Mouse (Mus musculus) kidney, embryonic 14.5 days (tissue): ENCODE measurements around the gene Med15. TPM values are rescaled to one million over a fixed set of nuclear protein-coding genes. Genes with fewer than 3 reads are reported as not detected.
"Not testable (repeated sequence)": the region's sequence is repeated elsewhere in the genome, so short reads cannot be mapped to it uniquely, and the experiment has no call there.

Experiments
- ATAC-seq: fragments of 200-750 bp; cut with Nextera tagmentation; 2 replicates; pipeline ENCODE4 v1.8.0; 2017; ENCODE audit warnings: moderate number of reproducible peaks, mild to moderate bottlenecking, moderate TSS enrichment, moderate library complexity; ENCODE audit not compliant: low FRiP score, low TSS enrichment
- H3K27ac ChIP-seq: fragments of 300-500 bp; sonication (generic); 2 replicates; pipeline ENCODE4 v1.5.1; 2014; ENCODE audit warnings: low read depth, mild to moderate bottlenecking, low read length, moderate library complexity, mixed read lengths
- H3K27me3 ChIP-seq: fragments of 300-500 bp; sonication (generic); 2 replicates; pipeline ENCODE4 v1.6.1; 2014; ENCODE audit warnings: mild to moderate bottlenecking, low read length; ENCODE audit not compliant: control insufficient read depth, insufficient read depth
- H3K36me3 ChIP-seq: fragments of 300-500 bp; sonication (generic); 2 replicates; pipeline ENCODE4 v1.6.1; 2014; ENCODE audit warnings: low read length, mixed read lengths; ENCODE audit not compliant: control insufficient read depth, insufficient read depth
- H3K4me1 ChIP-seq: fragments of 300-500 bp; sonication (generic); 2 replicates; pipeline ENCODE4 v1.6.1; 2014; ENCODE audit warnings: low read length, mixed read lengths; ENCODE audit not compliant: control insufficient read depth, insufficient read depth
- H3K4me2 ChIP-seq: fragments of 300-500 bp; sonication (generic); replicated peaks from 2 replicates; pipeline ENCODE4 v1.6.1; 2014; ENCODE audit warnings: low read depth, mild to moderate bottlenecking, low read length
- H3K4me3 ChIP-seq: fragments of 300-500 bp; sonication (generic); 2 replicates; pipeline ENCODE4 v1.5.1; 2014; ENCODE audit warnings: mild to moderate bottlenecking, low read length
- H3K9ac ChIP-seq: fragments of 300-500 bp; sonication (generic); 2 replicates; pipeline ENCODE4 v1.6.1; 2014; ENCODE audit warnings: low read depth, mild to moderate bottlenecking, low read length, moderate library complexity
- H3K9me3 ChIP-seq: fragments of 300-500 bp; sonication (generic); 2 replicates; pipeline ENCODE4 v1.6.1; 2016; ENCODE audit warnings: low read length; ENCODE audit not compliant: control insufficient read depth
- WGBS: fragments of 180-500 bp; shearing (Covaris S2); extraction: QIAGEN DNeasy Blood & Tissue Kit; methylation state at CpG from one replicate; pipeline ENCODE4 v1.1.7; 2014; 5-methylcytosine and 5-hydroxymethylcytosine counted together
- polyA plus RNA-seq: library from polyadenylated mRNA; unstranded; fragments of >200 nt; fragmentation: Nextera tagmentation; extraction: Ambion mirVana; gene quantifications from 2 replicates; pipeline ENCODE4 v1.2.1, GENCODE M21; 2014

Gene Med15
- polyA plus RNA-seq, 1 experiment from 2014 or later = 39.7 TPM

DNA sequence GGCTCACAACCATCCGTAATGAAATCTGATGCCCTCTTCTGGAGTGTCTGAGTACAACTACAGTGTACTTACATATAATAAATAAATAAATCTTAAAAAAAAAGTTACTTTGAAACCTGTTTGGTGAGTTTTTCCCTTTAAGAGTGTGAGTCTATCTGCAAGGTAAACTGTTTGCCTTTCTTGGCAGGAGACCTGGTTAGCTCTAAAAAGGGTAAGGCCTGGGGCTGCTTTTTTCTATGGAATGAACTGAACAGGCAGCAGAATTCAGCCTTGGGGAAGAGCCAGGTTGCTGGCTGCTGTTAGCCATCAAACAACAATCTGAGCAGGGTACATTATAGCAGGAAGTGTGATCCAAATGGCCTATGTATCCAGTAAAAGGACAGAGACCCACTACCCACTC lies 10.1 kb upstream of the Med15 start:
- no peak for ATAC-seq
- no peaks in the 10 kb centered on the region for H3K4me1 ChIP-seq
- 73% methylated on average over 1 of the region's 1 CpGs for WGBS
- no peak overlapping the region for H3K27ac ChIP-seq
- H3K4me3 ChIP-seq = no peak overlapping the region
- no peaks in the 10 kb centered on the region for H3K9me3 ChIP-seq
- no peak overlapping the region for H3K9ac ChIP-seq
- H3K27me3 ChIP-seq = no peaks in the 10 kb centered on the region
- no peaks in the 10 kb centered on the region for H3K36me3 ChIP-seq
- H3K4me2 ChIP-seq = no peak overlapping the region

GRCm38 (mm10) chr16:17740080-17740479 lies 7.4 kb upstream of the Med15 start:
- Histone ChIP-seq H3K9me3 (no peaks in the 10 kb centered on the region), H3K27me3 (no peaks in the 10 kb centered on the region), H3K4me3 (no peak overlapping the region), H3K4me2 (no peak overlapping the region), H3K4me1 (no peaks in the 10 kb centered on the region), H3K9ac (no peak overlapping the region), H3K27ac (no peak overlapping the region), H3K36me3 (no peaks in the 10 kb centered on the region)
- WGBS = 76% methylated on average over 4 of the region's 4 CpGs
- no peak for ATAC-seq

- no peak overlapping the region for H3K27ac ChIP-seq
- no peaks in the 10 kb centered on the region for H3K4me1 ChIP-seq
- no peak overlapping the region for H3K4me3 ChIP-seq
- no peaks in the 10 kb centered on the region for H3K36me3 ChIP-seq
- H3K9me3 ChIP-seq = no peaks in the 10 kb centered on the region
- no peak for ATAC-seq
- H3K4me2 ChIP-seq = no peak overlapping the region
- WGBS = 44% methylated on average over 4 of the region's 4 CpGs
- no peaks in the 10 kb centered on the region for H3K27me3 ChIP-seq
- H3K9ac ChIP-seq = no peak overlapping the region
These were observed 3.5 kb upstream of the Med15 start for GRCm38 (mm10) chr16:17736156-17736555.

DNA sequence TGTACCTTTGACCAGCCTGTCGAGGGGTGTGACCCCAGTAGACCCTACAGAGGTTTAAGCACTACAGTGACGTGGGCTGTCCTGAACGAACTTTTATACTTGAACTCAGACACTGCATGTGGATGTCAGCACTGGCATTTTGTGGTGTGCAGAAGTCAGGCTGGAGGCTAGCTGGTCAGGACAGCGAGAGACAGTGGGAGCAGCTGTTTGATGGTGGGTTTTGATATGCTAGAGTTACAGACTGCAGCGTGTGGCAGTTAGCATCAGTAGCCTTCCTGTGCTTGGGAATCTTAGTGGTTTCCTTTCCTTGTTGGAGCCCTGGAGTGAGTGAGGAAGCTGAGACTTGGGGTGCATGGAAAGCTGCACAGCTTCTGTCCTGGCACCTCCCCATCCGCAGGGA lies 2.2 kb upstream of the Med15 start:
- not testable (repeated sequence) for H3K9me3 ChIP-seq, H3K27me3 ChIP-seq, H3K36me3 ChIP-seq, H3K27ac ChIP-seq, H3K4me2 ChIP-seq, ATAC-seq, H3K4me3 ChIP-seq, H3K4me1 ChIP-seq, H3K9ac ChIP-seq
- WGBS = 84% methylated on average over 6 of the region's 6 CpGs

GRCm38 (mm10) chr16:17733646-17734045 lies 955 bp upstream of the Med15 start:
- Histone ChIP-seq H3K9me3 (no peaks in the 10 kb centered on the region), H3K27me3 (no peaks in the 10 kb centered on the region), H3K4me2 (peak overlapping the region; percentile 34; the same call in 1 of the 2 replicates), H3K4me3 (no peak overlapping the region), H3K36me3 (no peaks in the 10 kb centered on the region), H3K4me1 (no peaks in the 10 kb centered on the region), H3K9ac (no peak overlapping the region), H3K27ac (no peak overlapping the region)
- no peak for ATAC-seq
- WGBS = 56% methylated on average over 2 of the region's 2 CpGs

DNA sequence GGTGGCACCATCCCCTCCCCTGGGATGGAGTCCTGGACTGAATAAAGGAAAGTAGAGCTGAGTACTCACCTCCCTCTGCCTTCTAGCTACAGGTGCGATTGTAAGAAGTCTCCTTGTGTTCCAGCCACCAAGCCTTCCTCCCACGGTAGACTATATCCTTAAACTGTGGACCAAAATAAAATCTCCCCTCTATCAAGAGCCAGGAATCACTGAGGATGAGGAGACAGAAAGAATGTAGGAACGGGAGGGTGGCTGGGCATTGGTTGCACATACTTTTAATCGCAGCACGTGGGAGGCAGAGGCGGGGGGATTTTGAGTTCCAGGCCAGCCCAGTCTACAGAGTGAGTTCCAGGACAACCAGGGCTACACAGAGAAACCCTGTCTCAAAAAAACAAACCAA lies 260 bp downstream of the Med15 start:
- Histone ChIP-seq H3K9me3 (no peaks in the 10 kb centered on the region), H3K36me3 (no peaks in the 10 kb centered on the region), H3K4me1 (no peaks in the 10 kb centered on the region), H3K4me2 (no peak overlapping the region), H3K27me3 (no peaks in the 10 kb centered on the region), H3K27ac (no peak overlapping the region), H3K9ac (no peak overlapping the region), H3K4me3 (no peak overlapping the region)
- WGBS = 73% methylated on average over 6 of the region's 6 CpGs
- no peak for ATAC-seq

GRCm38 (mm10) chr16:17732021-17732420 lies 670 bp downstream of the Med15 start:
- Histone ChIP-seq H3K4me1 (no peaks in the 10 kb centered on the region), H3K9me3 (no peaks in the 10 kb centered on the region), H3K27me3 (no peaks in the 10 kb centered on the region), H3K4me2 (no peak overlapping the region), H3K36me3 (no peaks in the 10 kb centered on the region), H3K4me3 (no peak overlapping the region), H3K9ac (no peak overlapping the region), H3K27ac (no peak overlapping the region)
- WGBS = 38% methylated on average over 3 of the region's 3 CpGs
- ATAC-seq = no peak

- no peak overlapping the region for H3K4me3 ChIP-seq
- no peak overlapping the region for H3K27ac ChIP-seq
- H3K9me3 ChIP-seq = no peaks in the 10 kb centered on the region
- no peaks in the 10 kb centered on the region for H3K27me3 ChIP-seq
- no peak for ATAC-seq
- H3K4me1 ChIP-seq = no peaks in the 10 kb centered on the region
- no peak overlapping the region for H3K4me2 ChIP-seq
- H3K9ac ChIP-seq = no peak overlapping the region
- no peaks in the 10 kb centered on the region for H3K36me3 ChIP-seq
These were observed 2.7 kb downstream of the Med15 start for GRCm38 (mm10) chr16:17729974-17730373.

DNA sequence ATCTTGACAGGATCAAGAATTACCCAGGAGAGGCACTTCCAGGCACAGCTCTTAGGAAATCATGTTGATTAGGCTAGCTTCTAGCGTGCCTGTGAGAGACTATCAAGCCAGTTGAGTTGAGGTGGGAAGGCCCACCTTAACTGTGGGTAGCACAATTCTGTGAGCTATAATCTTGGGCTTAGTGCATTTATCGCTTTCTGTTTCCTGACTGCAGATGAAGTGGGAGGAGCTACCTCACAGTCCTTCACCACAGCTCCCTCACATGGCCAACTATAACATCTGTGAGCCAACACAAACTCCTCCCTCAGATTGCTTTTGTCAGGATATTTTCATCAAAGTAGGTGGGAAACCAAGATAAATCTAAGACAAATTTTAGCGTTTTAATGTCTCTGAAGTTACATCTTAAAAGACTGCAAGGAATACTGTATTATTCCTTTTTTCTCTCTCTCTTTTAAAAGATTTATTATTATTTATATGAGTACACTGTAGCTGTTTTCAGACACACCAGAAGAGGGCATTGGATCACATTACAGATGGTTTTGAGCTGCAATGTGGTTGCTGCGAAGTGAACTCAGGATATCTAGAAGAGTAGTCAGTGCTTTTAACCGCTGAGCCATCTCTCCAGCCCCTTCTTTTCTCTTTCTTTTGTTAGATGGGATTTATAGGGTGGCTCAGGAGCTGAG lies 5.4 kb downstream of the Med15 start:
- Histone ChIP-seq H3K27ac (no peak overlapping the region), H3K27me3 (no peaks in the 10 kb centered on the region), H3K4me2 (no peak overlapping the region), H3K9me3 (no peaks in the 10 kb centered on the region), H3K9ac (no peak overlapping the region), H3K4me1 (no peaks in the 10 kb centered on the region), H3K36me3 (no peaks in the 10 kb centered on the region), H3K4me3 (no peak overlapping the region)
- whole genome bisulfite sequencing = 12% methylated on average over 5 of the region's 5 CpGs
- no peak for ATAC-seq
